Mouse (Mus musculus) adrenal gland, postnatal 0 days (tissue): Measurements from ENCODE around the gene Phf23. TPM values are rescaled to one million over a fixed set of nuclear protein-coding genes. Genes with fewer than 3 reads are reported as not detected.

ENCODE experiments used
- microRNA-seq: library from miRNA; unstranded; fragments of <30 nt; microRNA quantifications from one replicate; pipeline ENCODE4, GENCODE M21; 2016; ENCODE audit warnings: borderline replicate concordance; ENCODE audit not compliant: insufficient number of aligned reads
- polyA plus RNA-seq: library from polyadenylated mRNA; unstranded; fragments of >200 nt; fragmentation: Nextera tagmentation; extraction: Ambion mirVana; gene quantifications from 2 replicates; pipeline ENCODE4 v1.2.1, GENCODE M21; 2015

Phf23 gene
- polyA plus RNA-seq = 39.5 and 47.3 TPM in 2 replicates

DNA sequence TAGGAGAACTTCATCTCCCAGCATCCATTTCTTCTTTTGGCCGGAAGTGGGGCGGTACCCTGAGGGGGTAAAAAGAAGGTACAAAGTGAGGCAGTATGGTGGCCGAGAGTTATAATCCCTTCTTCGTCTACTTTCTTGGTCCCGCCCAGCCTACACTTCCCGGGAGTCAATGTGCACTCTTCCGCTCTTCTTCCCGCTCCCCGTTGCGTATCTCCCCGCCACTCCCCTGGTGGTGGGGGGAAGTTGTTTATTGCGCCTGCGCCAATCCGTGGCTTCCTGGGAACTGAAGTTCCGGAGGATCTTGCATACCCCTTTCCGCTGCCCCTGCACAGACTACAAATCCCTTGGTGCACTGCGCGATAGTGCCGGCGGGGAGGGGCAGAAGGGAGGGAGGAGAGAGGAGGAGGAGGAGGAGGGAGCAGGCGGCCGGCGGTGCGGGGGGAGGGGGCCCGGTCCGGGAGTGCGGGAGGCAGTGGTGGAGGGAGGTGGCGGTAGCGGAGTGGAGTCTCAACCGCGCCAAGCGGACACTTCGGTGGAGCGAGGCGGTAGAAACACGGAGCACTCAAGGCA, at the start of gene Phf23:
Gene Phf23 (plus strand): TSS at position 387 of the 570 bp plus-strand sequence.

GRCm38 (mm10) chr11:69948066-69948762, 47.4 kb upstream of the Phf23 start, which contains the start of gene Slc2a4:
Gene Slc2a4 (minus strand): TSS chr11:69948188.

DNA sequence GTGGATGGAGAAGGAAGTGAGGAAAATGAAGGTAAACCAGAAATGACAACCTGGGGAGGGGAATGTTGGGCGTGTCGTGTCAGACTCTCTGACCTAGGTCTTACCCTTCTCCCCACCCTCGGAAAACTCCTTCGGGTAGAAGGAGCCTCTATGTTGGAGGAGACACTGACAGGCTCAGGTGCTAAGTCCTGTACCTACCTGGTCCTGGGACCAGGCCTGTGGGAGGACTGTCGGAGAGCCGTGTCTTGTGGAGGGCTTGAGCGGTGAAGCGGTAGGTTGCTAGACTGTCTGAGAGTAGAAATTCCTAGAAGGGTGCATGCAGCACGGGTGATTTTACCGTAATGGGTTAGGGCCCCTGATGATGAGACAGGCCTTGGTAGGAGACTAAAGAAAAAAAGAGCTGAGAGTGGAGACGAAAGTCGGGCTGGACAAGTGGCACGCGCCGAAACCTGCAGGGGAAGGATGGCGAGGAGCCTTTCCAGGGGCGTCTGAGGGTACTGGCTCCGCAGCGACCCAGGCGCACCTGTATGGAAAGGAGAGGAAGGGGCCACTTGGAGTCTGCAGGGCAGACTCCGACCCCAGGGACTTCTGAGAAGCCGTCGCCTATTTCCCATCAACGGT, 30.8 kb upstream of the Phf23 start, which contains the start of gene Cldn7:
Gene Cldn7 (plus strand): TSS at position 130 of the 621 bp plus-strand sequence.

GRCm38 (mm10) chr11:69981141-69981762, 14.3 kb upstream of the Phf23 start, which contains the start of gene Ctdnep1:
Gene Ctdnep1 (plus strand): TSS chr11:69981156.

GRCm38 (mm10) chr11:69982225-69982624, 13.4 kb upstream of the Phf23 start, which contains the start of gene Elp5:
Gene Elp5 (minus strand): TSS chr11:69982517.

DNA sequence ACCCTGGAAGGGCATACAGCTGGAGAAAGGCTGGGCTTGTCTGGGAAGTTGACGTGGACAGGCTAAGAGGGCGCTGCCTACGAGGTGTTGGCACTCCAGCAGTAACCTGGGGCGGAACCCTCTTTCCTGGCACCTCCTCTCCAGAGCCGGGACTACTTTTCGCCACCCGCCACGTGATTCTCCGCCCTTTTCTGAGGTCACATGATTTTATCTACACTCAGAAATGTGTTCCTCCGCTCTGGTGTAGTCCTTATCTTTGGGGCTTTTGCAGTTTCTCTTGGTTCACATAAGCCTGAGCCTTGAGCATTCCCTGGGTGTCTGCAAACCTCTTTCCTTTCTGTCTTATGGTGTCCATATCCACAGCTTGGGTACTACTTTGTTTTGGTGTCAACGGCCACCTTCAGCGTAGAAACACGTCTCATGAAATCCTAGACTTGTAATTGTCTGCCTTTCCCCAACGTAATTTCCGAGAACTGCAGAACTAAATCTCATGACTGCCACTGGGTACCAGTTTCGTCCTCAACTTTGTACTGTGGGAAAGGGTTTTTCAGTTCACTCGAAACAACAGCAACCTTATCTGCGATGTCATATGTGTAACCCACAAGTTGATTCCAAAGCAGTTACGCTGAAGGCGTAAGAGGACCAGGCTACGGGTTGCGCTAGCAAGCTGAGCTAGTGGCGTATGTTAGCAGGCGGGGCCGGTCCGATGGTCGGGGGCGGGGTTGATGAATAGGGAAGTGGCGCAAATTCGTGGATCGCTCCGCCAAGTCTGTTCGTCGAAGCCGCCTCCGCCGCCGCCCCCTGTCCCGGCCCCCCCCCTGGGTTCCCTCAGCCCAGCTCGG, 4.5 kb upstream of the Phf23 start, which contains the start of gene Gabarap:
Gene Gabarap (plus strand): TSS at position 294 of the 842 bp plus-strand sequence.

GRCm38 (mm10) chr11:70000396-70000898, 4.9 kb downstream of the Phf23 start, which contains the start of gene Dvl2:
Gene Dvl2 (plus strand): TSS chr11:70000595.

DNA sequence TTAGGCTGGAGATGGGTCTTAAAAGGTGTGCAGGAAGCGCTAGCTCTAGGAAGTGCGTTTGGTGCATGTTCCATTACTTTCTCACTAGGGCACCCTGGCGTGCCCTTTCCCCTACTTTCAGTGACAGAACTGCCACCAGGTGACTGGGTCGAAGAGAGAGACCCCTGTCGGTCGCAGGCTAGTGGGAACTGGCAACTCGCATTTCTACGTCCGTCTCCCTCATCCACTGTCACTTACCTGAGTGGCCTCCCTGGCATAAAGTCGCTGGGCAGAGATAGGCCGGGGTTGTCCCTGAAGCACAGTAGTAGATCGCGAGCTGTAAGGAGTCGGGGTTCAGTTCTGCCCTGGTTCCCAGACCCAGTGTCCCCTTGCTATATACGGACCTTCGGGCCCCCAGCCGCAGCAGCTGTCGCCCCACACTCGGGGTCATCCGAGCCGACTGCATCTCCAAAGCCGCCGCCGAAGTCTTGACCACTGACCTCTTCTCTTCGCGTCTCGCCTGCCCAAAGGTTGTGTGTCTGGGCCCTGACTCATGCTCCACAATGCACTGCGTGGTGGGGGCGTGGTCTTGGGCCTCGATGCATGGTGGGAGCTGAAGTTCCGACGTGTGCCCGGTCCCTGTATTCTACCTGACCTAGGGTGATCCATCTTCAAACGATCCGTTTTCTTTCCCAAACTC, 19.4 kb downstream of the Phf23 start, which contains the start of gene Acadvl:
Gene Acadvl (minus strand): TSS at position 532 of the 679 bp plus-strand sequence.

DNA sequence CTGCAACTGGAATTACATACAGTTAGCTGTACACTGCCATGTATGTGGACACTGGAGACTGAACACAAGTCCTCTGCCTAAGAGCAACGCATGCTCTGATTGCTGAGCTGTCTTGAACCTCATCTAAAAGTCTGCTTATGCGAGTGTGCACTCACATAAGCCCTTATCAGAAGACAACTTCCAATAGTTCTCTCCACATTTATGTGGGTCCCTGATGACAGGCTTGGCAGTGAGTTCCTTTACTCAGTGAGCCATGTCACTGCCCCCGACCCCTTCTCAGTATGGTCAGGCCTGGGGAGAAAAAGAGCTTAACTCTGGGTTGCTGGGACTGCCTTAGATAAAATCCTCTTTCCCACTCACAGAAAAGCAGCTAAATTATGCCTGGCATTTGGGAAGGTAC, 21.1 kb downstream of the Phf23 start, which contains the start of gene Dlg4:
Gene Dlg4 (plus strand): TSS at position 274 of the 400 bp plus-strand sequence.

Small RNAs within 50 kb of the gene (microRNA-seq; reads per million reads assigned to microRNA genes)
- gene Gm44349 (not detected), gene Mir324 (1,819 reads per million, percentile 82 among the genes with 10 or more reads in this experiment)

Other genes with a start within 250 kb of the Phf23 start
- 18.7 and 21.8 TPM in 2 replicates for gene Polr2a, start 237.1 kb upstream of the Phf23 start, polyA plus RNA-seq
- 0.22 TPM in 1 of 2 replicates, not detected in the other for gene Slc35g3, start 233.8 kb upstream of the Phf23 start, polyA plus RNA-seq
- gene Zbtb4, start 229.9 kb upstream of the Phf23 start, polyA plus RNA-seq = 3.7 and 4.4 TPM in 2 replicates
- 1.9 and 2.8 TPM in 2 replicates for gene Chrnb1, start 199.8 kb upstream of the Phf23 start, polyA plus RNA-seq
- gene Fgf11, start 193.9 kb upstream of the Phf23 start, polyA plus RNA-seq = 0.91 and 0.92 TPM in 2 replicates
- 1.4 and 1.8 TPM in 2 replicates for gene Tmem102, start 190.2 kb upstream of the Phf23 start, polyA plus RNA-seq
- not detected in 2 replicates for gene Gm39566, start 180.5 kb upstream of the Phf23 start, polyA plus RNA-seq
- not detected in 2 replicates for gene Spem2, start 177.3 kb upstream of the Phf23 start, polyA plus RNA-seq
- not detected in 2 replicates for gene Spem1, start 173.6 kb upstream of the Phf23 start, polyA plus RNA-seq
- 3.1 and 4.3 TPM in 2 replicates for gene Nlgn2, start 158.0 kb upstream of the Phf23 start, polyA plus RNA-seq
- 479 and 845 TPM in 2 replicates for gene Tmem256, start 157.3 kb upstream of the Phf23 start, polyA plus RNA-seq
- gene Plscr3, start 149.4 kb upstream of the Phf23 start, polyA plus RNA-seq = 74.4 and 74.8 TPM in 2 replicates
- gene Tnk1, start 137.0 kb upstream of the Phf23 start, polyA plus RNA-seq = 0.19 and 0.47 TPM in 2 replicates
- not detected in 2 replicates for gene Tmem95, start 117.8 kb upstream of the Phf23 start, polyA plus RNA-seq
- 4.1 and 5.2 TPM in 2 replicates for gene Kctd11, start 114.4 kb upstream of the Phf23 start, polyA plus RNA-seq
- 0.73 and 0.76 TPM in 2 replicates for gene Acap1, start 100.2 kb upstream of the Phf23 start, polyA plus RNA-seq
- 4.3 TPM in 2 replicates for gene 2810408A11Rik, start 94.8 kb upstream of the Phf23 start, polyA plus RNA-seq
- gene Neurl4, start 94.7 kb upstream of the Phf23 start, polyA plus RNA-seq = 3.7 and 4.1 TPM in 2 replicates
- 48.8 and 63.0 TPM in 2 replicates for gene Gps2, start 81.9 kb upstream of the Phf23 start, polyA plus RNA-seq
- gene Eif5a, start 73.8 kb upstream of the Phf23 start, polyA plus RNA-seq = 749 and 924 TPM in 2 replicates
- gene Ybx2, start 60.0 kb upstream of the Phf23 start, polyA plus RNA-seq = 0.27 and 0.40 TPM in 2 replicates
- 5.2 and 7.1 TPM in 2 replicates for gene Slc2a4, start 47.6 kb upstream of the Phf23 start, polyA plus RNA-seq
- 4.0 and 8.7 TPM in 2 replicates for gene Cldn7, start 31.0 kb upstream of the Phf23 start, polyA plus RNA-seq
- 17.2 and 21.6 TPM in 2 replicates for gene Ctdnep1, start 14.6 kb upstream of the Phf23 start, polyA plus RNA-seq
- 104 and 109 TPM in 2 replicates for gene Elp5, start 13.3 kb upstream of the Phf23 start, polyA plus RNA-seq
- gene Gabarap, start 4.6 kb upstream of the Phf23 start, polyA plus RNA-seq = 665 and 705 TPM in 2 replicates
- 14.5 and 17.4 TPM in 2 replicates for gene Dvl2, start 4.8 kb downstream of the Phf23 start, polyA plus RNA-seq
- gene Acadvl, start 19.6 kb downstream of the Phf23 start, polyA plus RNA-seq = 103 and 150 TPM in 2 replicates
- gene Dlg4, start 21.2 kb downstream of the Phf23 start, polyA plus RNA-seq = 5.0 and 5.4 TPM in 2 replicates
- 10.5 and 12.1 TPM in 2 replicates for gene Asgr1, start 58.3 kb downstream of the Phf23 start, polyA plus RNA-seq
- 1.3 TPM in 2 replicates for gene Asgr2, start 96.9 kb downstream of the Phf23 start, polyA plus RNA-seq
- gene Mgl2, start 134.6 kb downstream of the Phf23 start, polyA plus RNA-seq = 0.61 and 0.99 TPM in 2 replicates
- gene Clec10a, start 160.4 kb downstream of the Phf23 start, polyA plus RNA-seq = 1.9 and 2.6 TPM in 2 replicates
- gene Slc16a11, start 217.0 kb downstream of the Phf23 start, polyA plus RNA-seq = 0.61 and 0.86 TPM in 2 replicates
- gene Slc16a13, start 225.3 kb downstream of the Phf23 start, polyA plus RNA-seq = 2.8 and 4.8 TPM in 2 replicates
- gene Bcl6b, start 234.0 kb downstream of the Phf23 start, polyA plus RNA-seq = 3.5 and 8.5 TPM in 2 replicates
- gene 0610010K14Rik, start 242.1 kb downstream of the Phf23 start, polyA plus RNA-seq = 93.4 and 103 TPM in 2 replicates
- 8.0 and 12.6 TPM in 2 replicates for gene Gm21988, start 244.1 kb downstream of the Phf23 start, polyA plus RNA-seq
- gene Rnasek, start 244.1 kb downstream of the Phf23 start, polyA plus RNA-seq = 368 and 549 TPM in 2 replicates